Comparison of ENCODE assay signal across 8 mouse cellular contexts in genomic region chr12:3959791-3960543, GRCm38 (mm10). TPM values are rescaled to one million over a fixed set of nuclear protein-coding genes. Genes with fewer than 3 reads are reported as not detected.
DNase-seq lines count a peak whose midpoint lies in the region; ATAC-seq and TF ChIP-seq lines count a peak whose summit lies in the region.

No protein-coding gene starts in this region.

- TF ChIP-seq CTCF in hindbrain, postnatal 0 days (IDR thresholded peaks at IDR 0.05; ENCODE audit: low read depth): 0 out of 2 replicates have a peak, but pooled peaks have one; percentile 5

- H3K27ac ChIP-seq in hindbrain, postnatal 0 days: peak overlapping the region; percentile 95

- peak; percentile 97 for ATAC-seq in hindbrain, postnatal 0 days

- H3K9me3 ChIP-seq in hindbrain, postnatal 0 days (ENCODE audit: low read length): no peaks in the 10 kb centered on the region

- H3K4me2 ChIP-seq in hindbrain, postnatal 0 days (ENCODE audit: low read depth, low read length): peak overlapping the region; percentile 75

- H3K36me3 ChIP-seq in hindbrain, postnatal 0 days (ENCODE audit: insufficient read depth, low read length): peaks cover 7% of the 10 kb centered on the region

- H3K9ac ChIP-seq in hindbrain, postnatal 0 days (replicated peaks; ENCODE audit: low read length): peak overlapping the region; percentile 76

- H3K4me1 ChIP-seq in hindbrain, postnatal 0 days (ENCODE audit: insufficient read depth, low read length): peaks cover 7% of the 10 kb centered on the region; the same call in 1 of the 2 replicates

- peak overlapping the region; percentile 53 for H3K4me3 ChIP-seq in hindbrain, postnatal 0 days (ENCODE audit: low read length)

- peak; percentile 97 for DNase-seq in ZHBTc4 (ENCODE audit: low read depth, low spot score)
- peak; percentile 70 to 86 for DNase-seq in cerebellum, postnatal 4 days (ENCODE audit: low spot score in 2 of 2)
- peak; percentile 68 to 77 for DNase-seq in gastrocnemius, adult 8-10 months (ENCODE audit: low spot score in 2 of 2)
- DNase-seq in hindbrain, postnatal 0 days (ENCODE audit: low spot score): peak; percentile 97
- peak; percentile 81 to 86 for DNase-seq in left cerebral cortex, adult 18-20 months (ENCODE audit: low spot score in 2 of 2)
- DNase-seq in lung, postnatal 36 days: peak; percentile 93
- DNase-seq in retina, embryonic 14.5 days (ENCODE audit: low spot score): peak; percentile 94
- peak; percentile 86 for DNase-seq in thymus, postnatal 25 days

- peaks cover 9% of the 10 kb centered on the region; the same call in 1 of the 2 replicates for H3K27me3 ChIP-seq in hindbrain, postnatal 0 days (ENCODE audit: insufficient read depth, low read length)

- WGBS in hindbrain, postnatal 0 days: 2% methylated on average over 53 of the region's 53 CpGs

RNA-seq across cellular contexts. Expression of gene Pomc, which starts 5.2 kb away (rescaled TPM):
- total RNA-seq in gastrocnemius, adult 8-10 months (2022): under 1 TPM in 1 of 4 experiments, not detected in 3; 0.24 TPM
- total RNA-seq in hindbrain, postnatal 0 days (2014; rRNA removed): 5.3 and 5.7 TPM in 2 replicates
- polyA plus RNA-seq in hindbrain, postnatal 0 days (2015; fragmentation: Nextera tagmentation; extraction: Ambion mirVana): 3.5 and 4.2 TPM in 2 replicates
- 1 to 10 TPM; 1.6 to 1.7 TPM for total RNA-seq in left cerebral cortex, adult 18-20 months (2021)

Comparison
In these comparisons a context has a peak if more than half of its experiments do, and no peak if none do; other contexts are left out.
1. Peak in every context shown above with its lines: DNase-seq, ATAC-seq, H3K4me3 ChIP-seq and H3K27ac ChIP-seq.